Comparison of ENCODE assay signal across 11 mouse cellular contexts in genomic region chr13:34045511-34046249, GRCm38 (mm10). TPM values are rescaled to one million over a fixed set of nuclear protein-coding genes. Genes with fewer than 3 reads are reported as not detected.
DNase-seq lines count a peak whose midpoint lies in the region; ATAC-seq and TF ChIP-seq lines count a peak whose summit lies in the region.
"Had no signal": no experiment of that assay in that cellular context is flagged by ENCODE, and none has a peak within 500 bp of the region (broad histone marks: within the 10 kb centered on the region; RNA-seq: fewer than 3 reads in every experiment).

No protein-coding gene starts in this region.

- H3K27me3 ChIP-seq in liver, adult 2 months (ENCODE audit: control insufficient read depth, insufficient read depth, low read length): no peaks in the 10 kb centered on the region
- H3K27me3 ChIP-seq in intestine, postnatal 0 days (replicated peaks; ENCODE audit: control insufficient read depth, insufficient read depth, low read length): no peaks in the 10 kb centered on the region
- H3K27me3 ChIP-seq in midbrain, embryonic 15.5 days (replicated peaks): no peaks in the 10 kb centered on the region
- H3K27me3 ChIP-seq: CH12.LX; lung, embryonic 15.5 days had no signal

- H3K4me2 ChIP-seq in intestine, postnatal 0 days (replicated peaks; ENCODE audit: low read depth): no peak overlapping the region
- H3K4me2 ChIP-seq in midbrain, embryonic 15.5 days: no peak overlapping the region
- H3K4me2 ChIP-seq: heart, embryonic 11.5 days; lung, embryonic 15.5 days had no signal

- H3K36me3 ChIP-seq in liver, adult 2 months (ENCODE audit: control insufficient read depth, insufficient read depth, low read length): peaks cover 25% of the 10 kb centered on the region; the same call in 1 of the 2 replicates
- no peaks in the 10 kb centered on the region; the same call in 1 of the 2 replicates for H3K36me3 ChIP-seq in intestine, postnatal 0 days (ENCODE audit: control insufficient read depth, insufficient read depth)
- H3K36me3 ChIP-seq in midbrain, embryonic 15.5 days (replicated peaks): no peaks in the 10 kb centered on the region; the same call in 1 of the 2 replicates

- peaks cover 2% of the 10 kb centered on the region; the same call in 1 of the 2 replicates for H3K79me2 ChIP-seq in liver, adult 2 months (ENCODE audit: control insufficient read depth, insufficient read depth, low read length)

- peak overlapping the region; percentile 88 for H3K27ac ChIP-seq in liver, adult 2 months (replicated peaks; ENCODE audit: insufficient read depth, low read depth, low read length)
- H3K27ac ChIP-seq in intestine, postnatal 0 days (ENCODE audit: low read depth, low read length): no peak overlapping the region
- H3K27ac ChIP-seq in midbrain, embryonic 15.5 days: no peak overlapping the region
- H3K27ac ChIP-seq: left cerebral cortex, adult 2 months; lung, embryonic 15.5 days had no signal

- DNase-seq in liver, adult 2 months (ENCODE audit: extremely low read depth, low read depth, low spot score): peak; percentile 100
- DNase-seq in liver: no peak
- peak; percentile 56 for DNase-seq in kidney, postnatal 10 days
- DNase-seq in frontal cortex, postnatal 36 days (ENCODE audit: low spot score in 2 of 2): no peak
- no peak for DNase-seq in right cerebral cortex, postnatal 14 days

- no peak overlapping the region for H3K4me3 ChIP-seq in liver, adult 2 months (ENCODE audit: insufficient read depth, low read depth, low read length)
- no peak overlapping the region for H3K4me3 ChIP-seq in intestine, postnatal 0 days (ENCODE audit: low read depth, low read length)
- no peak overlapping the region for H3K4me3 ChIP-seq in midbrain, embryonic 15.5 days
- H3K4me3 ChIP-seq: left cerebral cortex, adult 2 months; lung, embryonic 15.5 days had no signal

- peak; percentile 63; the same call in 1 of the 2 replicates for ATAC-seq in intestine, postnatal 0 days
- ATAC-seq in midbrain, embryonic 15.5 days (replicated peaks): peak; percentile 46; the same call in 1 of the 2 replicates

- 20% methylated on average over 5 of the region's 5 CpGs for WGBS in liver, adult 2 months
- 33% methylated on average over 5 of the region's 5 CpGs for WGBS in intestine, postnatal 0 days
- WGBS in midbrain, embryonic 15.5 days: 70% methylated on average over 5 of the region's 5 CpGs

- H3K9ac ChIP-seq in liver, adult 2 months (ENCODE audit: low read depth, low read length): no peak overlapping the region
- H3K9ac ChIP-seq in intestine, postnatal 0 days (ENCODE audit: low read depth, low read length): no peak overlapping the region
- no peak overlapping the region for H3K9ac ChIP-seq in midbrain, embryonic 15.5 days
- H3K9ac ChIP-seq: lung, embryonic 15.5 days had no signal

- H3K9me3 ChIP-seq in intestine, postnatal 0 days (ENCODE audit: control insufficient read depth): no peaks in the 10 kb centered on the region
- no peaks in the 10 kb centered on the region for H3K9me3 ChIP-seq in midbrain, embryonic 15.5 days
- H3K9me3 ChIP-seq: lung, embryonic 15.5 days had no signal

- peaks cover 27% of the 10 kb centered on the region for H3K4me1 ChIP-seq in liver, adult 2 months (ENCODE audit: control insufficient read depth, insufficient read depth, low read length)
- H3K4me1 ChIP-seq in intestine, postnatal 0 days (replicated peaks; ENCODE audit: control insufficient read depth, insufficient read depth, low read length): no peaks in the 10 kb centered on the region
- H3K4me1 ChIP-seq in midbrain, embryonic 15.5 days: peaks cover 6% of the 10 kb centered on the region

- TF ChIP-seq POLR2A in liver, adult 2 months (IDR thresholded peaks at IDR 0.05; ENCODE audit: extremely low read depth, insufficient read depth, low read length): no peak

- TF ChIP-seq CTCF in liver, adult 2 months (IDR thresholded peaks at IDR 0.05; ENCODE audit: low read depth, low read length): no peak
- TF ChIP-seq CTCF in intestine, postnatal 0 days (IDR thresholded peaks at IDR 0.05; ENCODE audit: low read depth): no peak

RNA-seq across cellular contexts. Expression of gene Bphl, which starts 8.3 kb away (rescaled TPM):
- total RNA-seq in liver, adult 2 months (2014; rRNA removed): 266 and 287 TPM in 2 replicates
- 241 and 259 TPM in 2 replicates for polyA plus RNA-seq in liver, adult 2 months (2012; rRNA removed)
- 51.5 and 58.2 TPM in 2 replicates for polyA plus RNA-seq in intestine, postnatal 0 days (2015; fragmentation: Nextera tagmentation; extraction: Ambion mirVana)
- 35.4 and 36.8 TPM in 2 replicates for polyA plus RNA-seq in midbrain, embryonic 15.5 days (2015; fragmentation: Nextera tagmentation; extraction: Ambion mirVana)

RNA-seq across cellular contexts. Expression of gene Tubb2a, which starts 32.1 kb away (rescaled TPM):
- total RNA-seq in liver, adult 2 months (2014; rRNA removed): 27.5 and 56.4 TPM in 2 replicates
- polyA plus RNA-seq in liver, adult 2 months (2012; rRNA removed): 569 and 614 TPM in 2 replicates
- 218 and 292 TPM in 2 replicates for polyA plus RNA-seq in intestine, postnatal 0 days (2015; fragmentation: Nextera tagmentation; extraction: Ambion mirVana)
- polyA plus RNA-seq in midbrain, embryonic 15.5 days (2015; fragmentation: Nextera tagmentation; extraction: Ambion mirVana): 3,188 and 3,263 TPM in 2 replicates

RNA-seq across cellular contexts. Expression of gene Serpinb6a, which starts 43.1 kb away (rescaled TPM):
- 29.6 and 29.8 TPM in 2 replicates for total RNA-seq in liver, adult 2 months (2014; rRNA removed)
- 7.2 and 7.4 TPM in 2 replicates for polyA plus RNA-seq in liver, adult 2 months (2012; rRNA removed)
- 364 and 373 TPM in 2 replicates for polyA plus RNA-seq in intestine, postnatal 0 days (2015; fragmentation: Nextera tagmentation; extraction: Ambion mirVana)
- 29.1 and 33.9 TPM in 2 replicates for polyA plus RNA-seq in midbrain, embryonic 15.5 days (2015; fragmentation: Nextera tagmentation; extraction: Ambion mirVana)

RNA-seq across cellular contexts. Expression of gene Ripk1, which starts 43.5 kb away (rescaled TPM):
- 21.6 and 27.0 TPM in 2 replicates for total RNA-seq in liver, adult 2 months (2014; rRNA removed)
- 5.1 and 5.9 TPM in 2 replicates for polyA plus RNA-seq in liver, adult 2 months (2012; rRNA removed)
- polyA plus RNA-seq in intestine, postnatal 0 days (2015; fragmentation: Nextera tagmentation; extraction: Ambion mirVana): 25.0 and 27.7 TPM in 2 replicates
- polyA plus RNA-seq in midbrain, embryonic 15.5 days (2015; fragmentation: Nextera tagmentation; extraction: Ambion mirVana): 6.2 and 6.7 TPM in 2 replicates

Comparison
In these comparisons a context has a peak if more than half of its experiments do, and no peak if none do; other contexts are left out.
1. DNase-seq: peak in liver, adult 2 months (single experiment) and kidney, postnatal 10 days (single experiment); none in liver (single experiment), frontal cortex, postnatal 36 days (0 of 2) and right cerebral cortex, postnatal 14 days (single experiment).
2. RNA of gene Serpinb6a, which starts 43.1 kb away (polyA plus RNA-seq): 364 to 373 TPM in intestine, postnatal 0 days; 29.1 to 33.9 TPM in midbrain, embryonic 15.5 days and 7.2 to 7.4 TPM in liver, adult 2 months; every median in the first group is over 10 times any median in the second.